Mouse (Mus musculus) spleen, adult 2 months (tissue): ENCODE measurements around the gene Mfn1.

Experiments used
- CTCF ChIP-seq: fragments of 200-500 bp; IDR thresholded peaks from 2 replicates; pipeline ENCODE4 v1.5.1; 2011; ENCODE audit warnings: mild to moderate bottlenecking, inconsistent platforms; ENCODE audit not compliant: insufficient read depth, insufficient read length, insufficient replicate concordance; ENCODE audit errors: extremely low read depth
- POLR2A ChIP-seq: fragments of 200-500 bp; IDR thresholded peaks from 2 replicates; pipeline ENCODE4 v1.6.1; 2011; ENCODE audit warnings: low read depth, low read length, inconsistent platforms

DNA sequence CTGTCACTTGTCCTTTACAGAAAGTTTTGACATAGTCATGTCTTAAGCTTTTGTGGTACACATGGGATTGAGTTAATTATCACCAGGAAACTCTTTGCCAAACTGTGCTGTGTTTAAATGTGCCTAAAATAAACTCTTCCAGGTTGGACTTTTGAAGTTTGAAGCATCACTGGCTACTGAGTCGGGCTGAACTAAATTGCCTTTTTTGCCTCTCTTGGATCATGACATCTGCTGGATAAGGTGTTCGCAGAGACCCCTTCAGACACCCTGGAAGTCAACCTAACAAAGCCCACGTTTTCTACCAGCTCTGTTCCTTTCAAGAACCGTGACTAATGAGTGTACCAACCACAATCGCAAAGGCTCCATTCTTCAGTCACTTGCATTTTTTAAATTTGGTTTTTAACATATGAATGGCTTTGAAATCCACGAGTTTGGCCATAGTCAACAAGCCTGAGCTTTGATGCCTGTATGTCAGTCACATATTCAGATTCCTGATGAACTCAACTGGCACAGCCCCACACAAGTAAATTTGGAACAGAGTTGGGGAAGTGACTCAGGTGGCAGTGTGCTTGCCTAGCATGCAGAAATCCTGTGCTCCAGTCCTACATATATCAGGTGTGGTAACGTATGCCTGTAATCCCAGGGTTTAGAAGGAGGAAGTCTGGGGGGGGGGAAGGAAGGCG, 34.0 kb upstream of the Mfn1 start:
- TF ChIP-seq POLR2A (no peak), CTCF (no peak)
